Mouse (Mus musculus): ENCODE data around the gene Cd7.

GRCm38 (mm10) chr11:121067895-121068294 is 28.7 kb upstream of the Cd7 start:
- no peak for TF ChIP-seq CTCF (IDR thresholded peaks at IDR 0.05; ENCODE audit: low read depth)
- TF ChIP-seq EP300 (optimal IDR thresholded peaks at IDR 0.05) = no peak
